Mouse (Mus musculus) heart, embryonic 13.5 days (tissue): ENCODE results near the gene Spag17. TPM values are rescaled to one million over a fixed set of nuclear protein-coding genes. Genes with fewer than 3 reads are reported as not detected.
"Not testable (repeated sequence)": the region's sequence is repeated elsewhere in the genome, so short reads cannot be mapped to it uniquely, and the experiment has no call there.

Experiments
- ATAC-seq: fragments of 200-750 bp; cut with Nextera tagmentation; 2 replicates; pipeline ENCODE4 v1.8.0; 2017; ENCODE audit warnings: moderate TSS enrichment; ENCODE audit not compliant: insufficient number of reproducible peaks, low FRiP score, low TSS enrichment; ENCODE audit errors: extremely low read depth
- H3K27ac ChIP-seq: fragments of 300-500 bp; sonication (generic); replicated peaks from 2 replicates; pipeline ENCODE4 v1.5.1; 2015; ENCODE audit warnings: moderate library complexity, mild to moderate bottlenecking, inconsistent platforms
- H3K27me3 ChIP-seq: fragments of 300-500 bp; sonication (generic); replicated peaks from 2 replicates; pipeline ENCODE4 v1.6.1; 2015; ENCODE audit warnings: mild to moderate bottlenecking, inconsistent platforms
- H3K36me3 ChIP-seq: fragments of 300-500 bp; sonication (generic); 2 replicates; pipeline ENCODE4 v1.6.1; 2015; ENCODE audit warnings: mild to moderate bottlenecking, inconsistent platforms
- H3K4me1 ChIP-seq: fragments of 300-500 bp; sonication (generic); 2 replicates; pipeline ENCODE4 v1.6.1; 2015; ENCODE audit warnings: inconsistent platforms
- H3K4me2 ChIP-seq: fragments of 300-500 bp; sonication (generic); 2 replicates; pipeline ENCODE4 v1.6.1; 2015; ENCODE audit warnings: inconsistent platforms, mild to moderate bottlenecking, moderate library complexity
- H3K4me3 ChIP-seq: fragments of 300-500 bp; sonication (generic); 2 replicates; pipeline ENCODE4 v1.5.1; 2015; ENCODE audit warnings: moderate library complexity, mild to moderate bottlenecking, inconsistent platforms
- H3K9ac ChIP-seq: fragments of 300-500 bp; sonication (generic); 2 replicates; pipeline ENCODE4 v1.6.1; 2015; ENCODE audit warnings: inconsistent platforms, mild to moderate bottlenecking, moderate library complexity
- H3K9me3 ChIP-seq: fragments of 300-500 bp; sonication (generic); 2 replicates; pipeline ENCODE4 v1.6.1; 2016; ENCODE audit warnings: inconsistent platforms
- WGBS: fragments of 180-500 bp; shearing (Covaris S2); methylation state at CpG from one replicate; pipeline ENCODE4 v1.1.7; 2015; ENCODE audit warnings: mixed read lengths; 5-methylcytosine and 5-hydroxymethylcytosine counted together
- polyA plus RNA-seq: library from polyadenylated mRNA; unstranded; fragments of >200 nt; fragmentation: Nextera tagmentation; extraction: Ambion mirVana; gene quantifications from 2 replicates; pipeline ENCODE4 v1.2.1, GENCODE M21; 2015

Gene Spag17
- 0.28 TPM in 1 of 2 replicates, not detected in the other for polyA plus RNA-seq

DNA sequence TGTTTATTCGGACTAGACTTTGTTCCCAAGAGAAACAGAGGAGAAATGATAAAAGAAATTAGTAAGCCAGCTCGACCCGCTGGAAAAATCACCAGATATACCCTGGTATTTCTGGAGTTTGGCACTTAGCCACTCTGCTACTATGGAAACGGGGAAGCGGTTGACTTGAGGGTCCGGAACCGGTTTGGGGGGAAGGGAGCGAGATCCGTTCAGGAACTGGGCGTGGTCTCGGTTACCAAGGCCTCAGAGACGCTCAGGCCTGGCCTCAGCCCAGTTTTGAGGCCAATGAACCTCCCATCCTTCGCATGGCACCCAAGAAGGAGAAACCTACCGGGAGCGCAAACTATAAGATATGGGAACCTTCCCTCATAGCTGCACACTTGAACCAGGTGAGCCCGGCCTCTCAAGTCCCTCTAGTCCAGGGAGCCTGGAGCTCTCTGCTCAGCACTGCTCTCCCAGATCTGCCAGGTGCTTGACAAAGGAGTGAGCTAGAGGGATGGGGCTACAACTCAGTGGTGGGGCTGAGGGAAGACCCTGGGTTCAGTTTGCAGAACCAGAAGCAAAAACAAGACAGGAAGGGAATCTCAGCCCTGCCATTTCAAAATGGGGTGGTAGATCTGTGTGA is at the start of gene Spag17:
Spag17 (plus strand) TSS at position 220 of the 625 bp plus-strand sequence.
- H3K27me3 ChIP-seq, result no peaks in the 10 kb centered on the region
- H3K36me3 ChIP-seq, result no peaks in the 10 kb centered on the region
- 25% methylated on average over 16 of the region's 16 CpGs for whole genome bisulfite sequencing
- peak within 1 kb of the TSS; percentile 56; the same call in 1 of the 2 replicates for H3K27ac ChIP-seq
- peak within 1 kb of the TSS; percentile 47 for H3K4me2 ChIP-seq
- H3K9ac ChIP-seq, result no peak within 1 kb of the TSS
- H3K9me3 ChIP-seq, result peaks cover 2% of the 10 kb centered on the region; the same call in 1 of the 2 replicates
- no peak within 1 kb of the TSS for H3K4me3 ChIP-seq
- peaks cover 15% of the 10 kb centered on the region for H3K4me1 ChIP-seq
- no peak for ATAC-seq

GRCm38 (mm10) chr3:99842333-99842732 is 42.9 kb upstream of the Spag17 start:
- no peak overlapping the region for H3K9ac ChIP-seq

DNA sequence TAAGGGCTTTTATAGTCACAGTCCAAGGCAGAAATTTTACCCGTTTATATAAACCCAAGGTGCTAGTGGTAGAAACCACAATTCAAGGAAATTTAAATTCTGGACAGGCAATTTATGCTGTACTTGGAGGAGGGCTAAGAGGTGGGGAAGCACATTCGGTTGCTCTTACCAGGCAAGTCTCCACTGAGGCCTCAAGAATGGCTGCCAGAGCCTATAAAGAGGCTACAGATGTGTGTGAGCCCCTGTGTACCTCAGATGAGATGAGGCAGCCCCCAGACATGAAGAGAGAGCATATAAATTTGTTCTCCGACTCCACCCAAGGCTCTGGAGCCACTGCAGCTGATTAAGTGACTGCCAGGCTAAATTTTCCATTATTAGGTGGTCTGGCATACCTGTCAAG is 42.4 kb upstream of the Spag17 start:
- Histone ChIP-seq H3K4me2 (no peak overlapping the region), H3K9ac (no peak overlapping the region), H3K27ac (no peak overlapping the region), H3K4me3 (no peak overlapping the region), H3K9me3 (no peaks in the 10 kb centered on the region), H3K27me3 (no peaks in the 10 kb centered on the region), H3K36me3 (no peaks in the 10 kb centered on the region), H3K4me1 (no peaks in the 10 kb centered on the region)
- 77% methylated on average over 3 of the region's 3 CpGs for WGBS
- ATAC-seq, result no peak

More at GRCm38 (mm10) chr3:99842333-99842732, 42.9 kb upstream of the Spag17 start:
- Histone ChIP-seq H3K36me3 (no peaks in the 10 kb centered on the region), H3K9me3 (no peaks in the 10 kb centered on the region), H3K27me3 (no peaks in the 10 kb centered on the region), H3K4me2 (no peak overlapping the region), H3K4me1 (no peaks in the 10 kb centered on the region), H3K27ac (no peak overlapping the region), H3K4me3 (no peak overlapping the region)
- 58% methylated on average over 2 of the region's 2 CpGs for WGBS
- no peak for ATAC-seq

DNA sequence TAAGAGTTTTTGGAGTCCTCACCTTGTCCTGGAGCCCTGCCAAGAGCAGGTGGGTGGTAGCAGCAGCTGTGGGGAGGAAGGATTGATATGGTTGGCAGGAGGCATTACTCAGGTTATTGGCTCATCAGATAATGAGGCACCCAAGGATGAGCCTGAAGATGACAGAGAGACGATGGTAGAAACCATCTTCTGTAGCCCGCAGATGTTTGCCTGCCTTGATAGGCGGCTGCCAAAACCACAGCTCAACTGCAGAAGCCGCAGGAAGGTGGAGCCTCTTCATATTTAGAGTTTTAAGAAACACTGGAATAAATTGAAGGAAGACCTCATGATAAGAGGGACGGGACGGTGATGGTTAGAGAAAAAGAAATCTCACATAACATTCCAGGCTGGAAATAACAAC is 42.0 kb upstream of the Spag17 start:
- Histone ChIP-seq H3K27me3 (no peaks in the 10 kb centered on the region), H3K27ac (no peak overlapping the region), H3K4me1 (no peaks in the 10 kb centered on the region), H3K4me3 (no peak overlapping the region), H3K4me2 (no peak overlapping the region), H3K36me3 (no peaks in the 10 kb centered on the region), H3K9ac (no peak overlapping the region), H3K9me3 (no peaks in the 10 kb centered on the region)
- 66% methylated on average over 6 of the region's 6 CpGs for WGBS
- no peak for ATAC-seq

DNA sequence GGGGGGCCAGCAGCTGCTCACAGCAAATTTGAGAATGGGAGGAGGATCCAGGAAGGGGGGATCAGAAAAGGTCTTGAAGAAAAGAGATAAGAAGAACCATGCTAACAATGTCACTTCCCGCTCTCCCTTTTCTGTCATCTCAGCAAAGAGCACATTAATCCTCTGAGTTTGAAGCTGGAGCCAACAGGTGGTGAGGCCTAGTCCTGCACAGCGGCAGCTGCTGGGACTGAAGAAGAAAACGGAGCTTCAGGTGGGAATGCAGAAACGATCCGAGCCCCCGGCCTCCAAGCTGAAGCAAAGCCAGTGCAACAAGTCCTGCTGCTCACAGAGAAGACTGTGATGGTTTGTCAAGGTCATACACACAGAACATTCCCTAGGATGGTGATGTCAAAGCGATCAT is 34.3 kb upstream of the Spag17 start:
- Histone ChIP-seq H3K9me3 (no peaks in the 10 kb centered on the region), H3K27ac (no peak overlapping the region), H3K4me3 (no peak overlapping the region), H3K36me3 (no peaks in the 10 kb centered on the region), H3K27me3 (0 out of 2 replicates have a peak, but pooled peaks cover 6% of the 10 kb centered on the region), H3K9ac (no peak overlapping the region), H3K4me1 (no peaks in the 10 kb centered on the region), H3K4me2 (no peak overlapping the region)
- 67% methylated on average over 7 of the region's 7 CpGs for WGBS
- no peak for ATAC-seq

GRCm38 (mm10) chr3:99854595-99854994 is 30.6 kb upstream of the Spag17 start:
- no peaks in the 10 kb centered on the region for H3K4me1 ChIP-seq
- H3K9ac ChIP-seq, result no peak overlapping the region
- H3K9me3 ChIP-seq, result no peaks in the 10 kb centered on the region
- no peaks in the 10 kb centered on the region for H3K36me3 ChIP-seq
- H3K27ac ChIP-seq, result no peak overlapping the region
- WGBS, result 75% methylated on average over 3 of the region's 3 CpGs
- ATAC-seq, result no peak
- H3K4me3 ChIP-seq, result no peak overlapping the region
- H3K4me2 ChIP-seq, result no peak overlapping the region
- 0 out of 2 replicates have a peak, but pooled peaks cover 6% of the 10 kb centered on the region for H3K27me3 ChIP-seq

DNA sequence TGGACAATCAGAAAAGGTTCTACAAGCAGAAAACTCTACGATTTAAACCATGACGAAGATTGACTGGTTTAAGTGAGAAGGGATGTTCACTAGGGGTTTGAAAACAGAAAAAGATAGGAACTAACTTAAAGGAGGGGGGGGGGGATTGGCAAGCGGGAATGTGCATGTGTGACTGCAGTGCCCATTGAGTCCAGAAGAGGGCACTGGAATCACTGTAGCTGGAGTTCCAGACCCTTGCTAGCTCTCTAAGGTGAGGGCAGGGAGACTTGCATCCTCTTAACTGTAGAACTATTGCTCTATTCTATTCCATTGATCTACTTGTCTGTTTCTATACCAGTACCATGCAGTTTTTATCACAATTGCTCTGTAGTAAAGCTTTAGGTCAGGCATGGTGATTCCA is 26.3 kb upstream of the Spag17 start:
- no peak overlapping the region for H3K4me2 ChIP-seq
- H3K27me3 ChIP-seq, result 0 out of 2 replicates have a peak, but pooled peaks cover 6% of the 10 kb centered on the region
- H3K36me3 ChIP-seq, result no peaks in the 10 kb centered on the region
- no peak for ATAC-seq
- H3K4me1 ChIP-seq, result no peaks in the 10 kb centered on the region
- H3K4me3 ChIP-seq, result no peak overlapping the region
- no peak overlapping the region for H3K9ac ChIP-seq
- no peak overlapping the region for H3K27ac ChIP-seq
- H3K9me3 ChIP-seq, result no peaks in the 10 kb centered on the region
- 73% methylated on average over 3 of the region's 3 CpGs for WGBS

GRCm38 (mm10) chr3:99864706-99865105 is 20.5 kb upstream of the Spag17 start:
- no peak overlapping the region for H3K4me3 ChIP-seq
- no peaks in the 10 kb centered on the region for H3K36me3 ChIP-seq
- no peak for ATAC-seq
- 69% methylated on average over 1 of the region's 1 CpGs for WGBS
- H3K9me3 ChIP-seq, result no peaks in the 10 kb centered on the region
- H3K27me3 ChIP-seq, result no peaks in the 10 kb centered on the region
- no peaks in the 10 kb centered on the region for H3K4me1 ChIP-seq
- no peak overlapping the region for H3K4me2 ChIP-seq
- no peak overlapping the region for H3K27ac ChIP-seq
- no peak overlapping the region for H3K9ac ChIP-seq

DNA sequence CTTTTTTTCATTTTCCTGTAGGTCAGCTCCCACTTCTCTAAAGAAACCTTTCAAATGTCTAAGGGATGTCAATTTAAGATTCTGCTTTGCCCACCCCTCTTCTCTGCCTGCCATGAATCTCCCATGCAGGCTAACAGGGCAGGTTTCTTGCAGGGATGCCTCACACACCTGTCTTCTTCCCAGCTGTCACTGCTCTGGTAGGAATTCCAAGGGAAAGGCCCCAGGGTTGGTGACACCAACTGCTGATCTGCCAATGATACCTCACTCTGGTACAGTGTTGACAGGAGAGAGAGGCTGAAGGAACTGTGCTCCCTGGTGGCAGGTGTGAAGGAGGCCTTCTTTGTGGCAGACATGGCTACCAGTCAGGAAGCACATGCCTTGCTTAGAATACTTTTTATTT is 10.1 kb upstream of the Spag17 start:
- no peak for ATAC-seq
- H3K27me3 ChIP-seq, result no peaks in the 10 kb centered on the region
- no peaks in the 10 kb centered on the region for H3K36me3 ChIP-seq
- H3K4me1 ChIP-seq, result no peaks in the 10 kb centered on the region
- no peak overlapping the region for H3K27ac ChIP-seq
- H3K9ac ChIP-seq, result no peak overlapping the region
- no peak overlapping the region for H3K4me2 ChIP-seq
- no peaks in the 10 kb centered on the region for H3K9me3 ChIP-seq
- no peak overlapping the region for H3K4me3 ChIP-seq

DNA sequence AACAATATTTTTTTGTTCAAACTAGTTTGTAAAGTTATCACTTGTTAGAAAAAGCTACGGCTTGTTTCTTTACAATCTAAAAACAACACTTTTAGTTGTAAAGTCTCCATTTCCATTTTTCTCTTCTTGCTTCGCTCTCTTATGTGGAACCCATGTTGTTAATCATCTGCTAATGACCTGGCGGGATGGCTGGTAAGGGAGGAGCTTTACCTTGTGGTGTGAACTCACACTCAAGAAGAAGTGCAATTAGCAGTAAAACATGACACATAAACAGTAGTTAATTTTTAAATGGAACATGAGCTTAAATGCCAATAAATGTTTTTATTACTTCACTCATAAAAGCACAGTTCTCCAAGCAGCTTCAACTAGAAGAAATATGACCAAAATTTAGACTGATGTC is 3.7 kb upstream of the Spag17 start:
- H3K4me1 ChIP-seq, result peaks cover 15% of the 10 kb centered on the region

GRCm38 (mm10) chr3:99883988-99884564 is 1.1 kb upstream of the Spag17 start:
- Histone ChIP-seq H3K4me1 (peaks cover 15% of the 10 kb centered on the region), H3K9me3 (peaks cover 2% of the 10 kb centered on the region; the same call in 1 of the 2 replicates), H3K4me3 (no peak overlapping the region), H3K4me2 (no peak overlapping the region), H3K27ac (no peak overlapping the region), H3K36me3 (no peaks in the 10 kb centered on the region), H3K9ac (no peak overlapping the region), H3K27me3 (no peaks in the 10 kb centered on the region)
- 63% methylated on average over 6 of the region's 6 CpGs for WGBS
- ATAC-seq, result no peak

More for the DNA sequence above, 3.7 kb upstream of the Spag17 start:
- ATAC-seq, result no peak
- H3K27ac ChIP-seq, result no peak overlapping the region
- H3K4me3 ChIP-seq, result no peak overlapping the region
- H3K4me2 ChIP-seq, result no peak overlapping the region
- H3K9ac ChIP-seq, result no peak overlapping the region
- no peaks in the 10 kb centered on the region for H3K36me3 ChIP-seq
- 73% methylated on average over 3 of the region's 3 CpGs for WGBS
- peaks cover 2% of the 10 kb centered on the region; the same call in 1 of the 2 replicates for H3K9me3 ChIP-seq
- H3K27me3 ChIP-seq, result no peaks in the 10 kb centered on the region

DNA sequence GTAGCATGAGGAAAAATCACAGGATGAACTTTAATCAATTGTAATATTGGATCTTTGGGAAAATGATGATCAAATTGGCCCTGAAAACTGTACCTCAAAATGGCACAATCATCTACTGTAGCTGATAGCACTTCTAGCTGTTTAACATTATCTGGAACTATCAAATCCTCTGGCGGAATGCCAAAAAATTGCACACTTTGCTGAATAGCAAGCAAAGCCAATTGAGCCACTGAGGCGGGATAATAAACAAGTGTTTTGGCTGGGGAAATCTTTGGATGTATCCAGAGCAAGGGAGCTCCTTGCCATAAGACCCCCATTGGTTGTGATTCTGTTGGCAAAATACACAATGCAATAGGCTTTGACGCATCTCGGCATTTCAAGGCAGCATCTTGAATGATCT is 9.5 kb downstream of the Spag17 start:
- H3K9ac ChIP-seq, H3K27me3 ChIP-seq, ATAC-seq, H3K4me3 ChIP-seq, H3K27ac ChIP-seq, H3K4me1 ChIP-seq, H3K36me3 ChIP-seq, H3K4me2 ChIP-seq: not testable (repeated sequence)
- H3K9me3 ChIP-seq, result peaks cover 40% of the 10 kb centered on the region
- 93% methylated on average over 4 of the region's 4 CpGs for WGBS
